28 mouse cellular contexts compared by ENCODE assay signal in genomic region chr12:9760818-9761217, GRCm38 (mm10).
DNase-seq lines count a peak whose midpoint lies in the region; ATAC-seq and TF ChIP-seq lines count a peak whose summit lies in the region.
"Had no signal": no experiment of that assay in that cellular context is flagged by ENCODE, and none has a peak within 500 bp of the region (broad histone marks: within the 10 kb centered on the region; RNA-seq: fewer than 3 reads in every experiment).

No protein-coding gene starts in this region.

- no peak for TF ChIP-seq POLR2A in thymus, adult 2 months (IDR thresholded peaks at IDR 0.05; ENCODE audit: control insufficient read depth, extremely low read depth, insufficient read depth, low read length, poor library complexity)

- no peaks in the 10 kb centered on the region for H3K9me3 ChIP-seq in limb, embryonic 11.5 days (ENCODE audit: control insufficient read depth, low read length)
- H3K9me3 ChIP-seq: embryonic facial prominence, embryonic 12.5 days; forebrain, embryonic 10.5 days; forebrain, embryonic 15.5 days; heart, embryonic 12.5 days; hindbrain, embryonic 15.5 days; megakaryocyte, embryonic 14.5 days; midbrain, embryonic 13.5 days; neural tube, embryonic 13.5 days had no signal

- H3K27ac ChIP-seq in limb, embryonic 11.5 days (replicated peaks; ENCODE audit: low read depth, low read length) = no peak overlapping the region
- H3K27ac ChIP-seq in thymus, adult 2 months (ENCODE audit: control insufficient read depth, insufficient read depth, low read length) = no peak overlapping the region
- H3K27ac ChIP-seq: embryonic facial prominence, embryonic 12.5 days; forebrain, embryonic 10.5 days; forebrain, embryonic 15.5 days; gastrocnemius, adult 2 months; heart, adult 2 months; hindbrain, embryonic 15.5 days; kidney, postnatal 0 days; liver, embryonic 14.5 days; midbrain, embryonic 13.5 days; neural tube, embryonic 13.5 days had no signal

- H3K9ac ChIP-seq in limb, embryonic 11.5 days (ENCODE audit: low read length) = no peak overlapping the region
- H3K9ac ChIP-seq: embryonic facial prominence, embryonic 12.5 days; forebrain, embryonic 15.5 days; heart, embryonic 12.5 days; hindbrain, embryonic 15.5 days; liver, embryonic 14.5 days; lung, embryonic 14.5 days; midbrain, embryonic 13.5 days; neural tube, embryonic 13.5 days had no signal

- H3K4me2 ChIP-seq in limb, embryonic 11.5 days (ENCODE audit: low read depth, severe bottlenecking) = no peak overlapping the region
- H3K4me2 ChIP-seq: embryonic facial prominence, embryonic 12.5 days; forebrain, embryonic 15.5 days; heart, embryonic 12.5 days; hindbrain, embryonic 15.5 days; lung, embryonic 14.5 days; midbrain, embryonic 13.5 days; neural tube, embryonic 13.5 days had no signal

- intact Hi-C loops in heart, postnatal 14 days (cut with DNase I) = no loop called here

- no peak overlapping the region for H3K4me3 ChIP-seq in limb, embryonic 11.5 days (ENCODE audit: low read depth, low read length)
- no peak overlapping the region for H3K4me3 ChIP-seq in thymus, adult 2 months (ENCODE audit: control insufficient read depth, insufficient read depth, low read length)
- H3K4me3 ChIP-seq: embryonic facial prominence, embryonic 12.5 days; forebrain, embryonic 10.5 days; forebrain, embryonic 15.5 days; gastrocnemius, adult 2 months; heart, adult 2 months; heart, embryonic 12.5 days; hindbrain, embryonic 15.5 days; megakaryocyte, embryonic 14.5 days; midbrain, embryonic 13.5 days; neural tube, embryonic 13.5 days had no signal

- ATAC-seq in limb, embryonic 11.5 days (ENCODE audit: insufficient number of reproducible peaks, low FRiP score, low TSS enrichment, low read depth) = no peak
- ATAC-seq: forebrain, embryonic 15.5 days; midbrain, embryonic 13.5 days had no signal

- peaks cover 4% of the 10 kb centered on the region; the same call in 1 of the 2 replicates for H3K4me1 ChIP-seq in limb, embryonic 11.5 days (ENCODE audit: control insufficient read depth, insufficient read depth, low read length)
- no peaks in the 10 kb centered on the region for H3K4me1 ChIP-seq in thymus, adult 2 months (replicated peaks; ENCODE audit: control insufficient read depth, insufficient read depth, low read length)
- H3K4me1 ChIP-seq: embryonic facial prominence, embryonic 12.5 days; forebrain, embryonic 10.5 days; forebrain, embryonic 15.5 days; hindbrain, embryonic 15.5 days; megakaryocyte, embryonic 14.5 days; midbrain, embryonic 13.5 days; neural tube, embryonic 13.5 days had no signal

- peak; percentile 2 for DNase-seq in cerebellum, postnatal 10 days
- DNase-seq in cerebellum, adult 11 months = no peak
- peak; percentile 84 for DNase-seq in heart, adult 11 months
- no peak for DNase-seq in heart, postnatal 14 days
- peak; percentile 45 for DNase-seq in 3T3-L1 (ENCODE audit: low read depth, low spot score)
- DNase-seq in limb, embryonic 11.5 days (ENCODE audit: low spot score) = peak; percentile 46
- DNase-seq in thymus, adult 2 months = no peak
- DNase-seq in thymus, adult 18-20 months = no peak
- DNase-seq: adrenal gland, postnatal 25 days; cerebellum, adult 18-20 months; cerebellum, postnatal 36 days; gastrocnemius, adult 2 months; gastrocnemius, postnatal 36 days; heart, adult 2 months; kidney, adult 2 months; liver; lung, embryonic 14.5 days; thymus, postnatal 25 days had no signal

- TF ChIP-seq CTCF in thymus, adult 2 months (IDR thresholded peaks at IDR 0.05; ENCODE audit: borderline replicate concordance, control insufficient read depth, extremely low read depth, insufficient read depth, low read length, poor library complexity) = no peak

- no peaks in the 10 kb centered on the region for H3K36me3 ChIP-seq in limb, embryonic 11.5 days (ENCODE audit: control insufficient read depth, insufficient read depth, low read length)
- H3K36me3 ChIP-seq in thymus, adult 2 months (ENCODE audit: control insufficient read depth, insufficient read depth, low read length) = no peaks in the 10 kb centered on the region
- H3K36me3 ChIP-seq: embryonic facial prominence, embryonic 12.5 days; forebrain, embryonic 10.5 days; forebrain, embryonic 15.5 days; heart, embryonic 12.5 days; hindbrain, embryonic 15.5 days; midbrain, embryonic 13.5 days; neural tube, embryonic 13.5 days had no signal

- WGBS in limb, embryonic 11.5 days = 21% methylated on average over 5 of the region's 5 CpGs
- 71% methylated on average over 5 of the region's 5 CpGs for WGBS in thymus, adult 2 months

- no peaks in the 10 kb centered on the region for H3K27me3 ChIP-seq in limb, embryonic 11.5 days (ENCODE audit: control insufficient read depth, insufficient read depth, low read length)
- H3K27me3 ChIP-seq in thymus, adult 2 months (ENCODE audit: control insufficient read depth, insufficient read depth, low read length) = no peaks in the 10 kb centered on the region
- H3K27me3 ChIP-seq: embryonic facial prominence, embryonic 12.5 days; forebrain, embryonic 15.5 days; heart, embryonic 12.5 days; hindbrain, embryonic 15.5 days; megakaryocyte, embryonic 14.5 days; midbrain, embryonic 13.5 days; neural tube, embryonic 13.5 days had no signal

Comparison
In these comparisons a context has a peak if more than half of its experiments do, and no peak if none do; other contexts are left out.
1. DNase-seq: peak in cerebellum, postnatal 10 days (2 of 2), heart, adult 11 months (single experiment), 3T3-L1 (single experiment) and limb, embryonic 11.5 days (single experiment); none in cerebellum, adult 11 months (single experiment), heart, postnatal 14 days (0 of 2), thymus, adult 2 months (single experiment) and thymus, adult 18-20 months (0 of 2).